Mouse (Mus musculus) ES-Bruce4 (cell line): ENCODE results near the gene Mapt. TPM values are rescaled to one million over a fixed set of nuclear protein-coding genes. Genes with fewer than 3 reads are reported as not detected.

Source experiments
- H3K27ac ChIP-seq: 2 replicates; pipeline ENCODE4 v1.5.1; 2012; ENCODE audit warnings: low read length, inconsistent platforms; ENCODE audit not compliant: insufficient read depth
- H3K27me3 ChIP-seq: 2 replicates; pipeline ENCODE4 v1.6.1; 2012; ENCODE audit warnings: mild to moderate bottlenecking, low read length, inconsistent platforms; ENCODE audit not compliant: control insufficient read depth, poor library complexity, insufficient read depth, severe bottlenecking
- H3K36me3 ChIP-seq: 2 replicates; pipeline ENCODE4 v1.6.1; 2012; ENCODE audit warnings: inconsistent platforms, mild to moderate bottlenecking, low read length, moderate library complexity; ENCODE audit not compliant: control insufficient read depth, poor library complexity, insufficient read depth, severe bottlenecking
- H3K4me1 ChIP-seq: one replicate; pipeline ENCODE4 v1.8.1; 2011; ENCODE audit warnings: low read length; ENCODE audit not compliant: control insufficient read depth, insufficient read depth
- H3K4me3 ChIP-seq: 2 replicates; pipeline ENCODE4 v1.5.1; 2011; ENCODE audit warnings: low read depth, mild to moderate bottlenecking, low read length
- H3K9ac ChIP-seq: 2 replicates; pipeline ENCODE4 v1.6.1; 2012; ENCODE audit warnings: low read depth, mild to moderate bottlenecking, inconsistent platforms; ENCODE audit not compliant: poor library complexity, severe bottlenecking
- H3K9me3 ChIP-seq: replicated peaks from 2 replicates; pipeline ENCODE4 v1.6.1; 2012; ENCODE audit warnings: mild to moderate bottlenecking, low read length, inconsistent platforms; ENCODE audit not compliant: control insufficient read depth, poor library complexity, insufficient read depth, severe bottlenecking
- CTCF ChIP-seq: IDR thresholded peaks from one replicate; pipeline ENCODE4 v1.8.1; 2011; ENCODE audit warnings: low read depth, low read length
- EP300 ChIP-seq: IDR thresholded peaks from 2 replicates; pipeline ENCODE4 v1.6.1; 2011; ENCODE audit warnings: low read depth, low read length; ENCODE audit not compliant: insufficient read depth
- POLR2A ChIP-seq: IDR thresholded peaks from one replicate; pipeline ENCODE4 v1.8.1; 2011; ENCODE audit warnings: low read length; ENCODE audit not compliant: insufficient read depth
- polyA plus RNA-seq: library from polyadenylated mRNA; stranded (reverse); fragments of >200 nt; gene quantifications from 2 replicates; pipeline ENCODE4 v1.2.4, GENCODE M21; 2011; ENCODE audit warnings: low read depth; ENCODE audit not compliant: missing spikeins, insufficient read depth, insufficient read length

The Mapt gene
- polyA plus RNA-seq, 1 experiment = 13.6 TPM

- H3K9me3 ChIP-seq = 0 out of 2 replicates have a peak, but pooled peaks cover 2% of the 10 kb centered on the region
- no peaks in the 10 kb centered on the region for H3K27me3 ChIP-seq
- no peaks in the 10 kb centered on the region for H3K36me3 ChIP-seq
- peak overlapping the region; percentile 24 for H3K9ac ChIP-seq
- H3K4me3 ChIP-seq = peak overlapping the region; percentile 34
- peaks cover 16% of the 10 kb centered on the region for H3K4me1 ChIP-seq
- no peak for TF ChIP-seq POLR2A
- TF ChIP-seq EP300 = no peak
- no peak for TF ChIP-seq CTCF
- peak overlapping the region; percentile 97 for H3K27ac ChIP-seq
Measured at GRCm38 (mm10) chr11:104288835-104289198, 57.6 kb downstream of the Mapt start.

- Histone ChIP-seq H3K36me3 (no peaks in the 10 kb centered on the region), H3K4me1 (peaks cover 20% of the 10 kb centered on the region), H3K9ac (peak overlapping the region; percentile 68), H3K27ac (peak overlapping the region; percentile 97), H3K4me3 (peak overlapping the region; percentile 54), H3K27me3 (no peaks in the 10 kb centered on the region), H3K9me3 (0 out of 2 replicates have a peak, but pooled peaks cover 2% of the 10 kb centered on the region)
- TF ChIP-seq POLR2A (no peak), EP300 (peak; percentile 95), CTCF (peak; percentile 83)
Measured at GRCm38 (mm10) chr11:104289199-104290031, 58.2 kb downstream of the Mapt start.

- Histone ChIP-seq H3K4me3 (0 out of 2 replicates have a peak overlapping the region, but pooled peaks have one; percentile 2), H3K4me1 (peaks cover 29% of the 10 kb centered on the region), H3K36me3 (no peaks in the 10 kb centered on the region), H3K9ac (no peak overlapping the region), H3K27me3 (no peaks in the 10 kb centered on the region), H3K9me3 (no peaks in the 10 kb centered on the region), H3K27ac (peak overlapping the region; percentile 51)
- TF ChIP-seq POLR2A = no peak
- TF ChIP-seq EP300 = no peak
- no peak for TF ChIP-seq CTCF
Measured at GRCm38 (mm10) chr11:104292443-104293220, 61.4 kb downstream of the Mapt start.

- TF ChIP-seq POLR2A = no peak
- peak; percentile 86 for TF ChIP-seq EP300
- no peak overlapping the region for H3K9ac ChIP-seq
- peak overlapping the region; percentile 51 for H3K27ac ChIP-seq
- H3K4me3 ChIP-seq = 0 out of 2 replicates have a peak overlapping the region, but pooled peaks have one; percentile 2
- H3K9me3 ChIP-seq = no peaks in the 10 kb centered on the region
- H3K36me3 ChIP-seq = no peaks in the 10 kb centered on the region
- no peaks in the 10 kb centered on the region for H3K27me3 ChIP-seq
- peaks cover 29% of the 10 kb centered on the region for H3K4me1 ChIP-seq
Measured at GRCm38 (mm10) chr11:104293241-104293640, 62.1 kb downstream of the Mapt start.

GRCm38 (mm10) chr11:104295145-104295544, 64.0 kb downstream of the Mapt start:
- Histone ChIP-seq H3K4me3 (no peak overlapping the region), H3K9me3 (no peaks in the 10 kb centered on the region), H3K4me1 (peaks cover 35% of the 10 kb centered on the region), H3K27me3 (no peaks in the 10 kb centered on the region), H3K36me3 (no peaks in the 10 kb centered on the region), H3K9ac (0 out of 2 replicates have a peak overlapping the region, but pooled peaks have one; percentile 0), H3K27ac (peak overlapping the region; percentile 97)
- no peak for TF ChIP-seq POLR2A
- no peak for TF ChIP-seq EP300
- no peak for TF ChIP-seq CTCF

- TF ChIP-seq CTCF = no peak
- peak; percentile 92 for TF ChIP-seq EP300
- 0 out of 2 replicates have a peak overlapping the region, but pooled peaks have one; percentile 0 for H3K9ac ChIP-seq
- no peaks in the 10 kb centered on the region for H3K27me3 ChIP-seq
- H3K27ac ChIP-seq = peak overlapping the region; percentile 97
- no peaks in the 10 kb centered on the region for H3K36me3 ChIP-seq
- peak overlapping the region; percentile 16; the same call in 1 of the 2 replicates for H3K4me3 ChIP-seq
- H3K4me1 ChIP-seq = peaks cover 35% of the 10 kb centered on the region
- H3K9me3 ChIP-seq = no peaks in the 10 kb centered on the region
Measured at GRCm38 (mm10) chr11:104295656-104296055, 64.5 kb downstream of the Mapt start.
